Mouse (Mus musculus): ENCODE measurements around the gene Mff. TPM values are rescaled to one million over a fixed set of nuclear protein-coding genes. Genes with fewer than 3 reads are reported as not detected.

Mff gene
- 100 to 1,000 TPM; 134 to 137 TPM for total RNA-seq (2021)
- long read RNA-seq, experiment 1, transcript Mff-202 (9 exons, 1,894 nt), result major isoform, 28 of 187 reads
- long read RNA-seq, experiment 1, transcript Mff-208 (8 exons, 1,645 nt), result minor isoform, 7 of 187 reads
- long read RNA-seq, experiment 1, transcript Mff-212 (11 exons, 2,087 nt), result minor isoform, 19 of 187 reads
- long read RNA-seq, experiment 1, partial matches to known transcripts, result 2 of 187 reads
- long read RNA-seq, experiment 1, other reads (novel, unspliced or antisense), result 127 of 187 reads
- long read RNA-seq, experiment 2, transcript Mff-212 (11 exons, 2,087 nt), result minor isoform, 12 of 152 reads
- long read RNA-seq, experiment 2, transcript Mff-202 (9 exons, 1,894 nt), result major isoform, 21 of 152 reads
- long read RNA-seq, experiment 2, partial matches to known transcripts, result 4 of 152 reads
- long read RNA-seq, experiment 2, other reads (novel, unspliced or antisense), result 110 of 152 reads

GRCm38 (mm10) chr1:82724339-82725025 lies at the start of gene Mff:
Mff (plus strand) TSS chr1:82724890.
- DNase-seq (ENCODE audit: low spot score), result peak; percentile 95

GRCm38 (mm10) chr1:82686328-82686727 lies 38.4 kb upstream of the Mff start:
- DNase-seq (ENCODE audit: low spot score), result no peak

GRCm38 (mm10) chr1:82686866-82687265 lies 37.8 kb upstream of the Mff start:
- DNase-seq (ENCODE audit: low spot score), result no peak

GRCm38 (mm10) chr1:82687931-82688330 lies 36.8 kb upstream of the Mff start:
- no peak for DNase-seq (ENCODE audit: low spot score)

- no peak for DNase-seq (ENCODE audit: low spot score)
These were observed 28.8 kb upstream of the Mff start for GRCm38 (mm10) chr1:82695915-82696314.

- DNase-seq (ENCODE audit: low spot score), result no peak
These were observed 6.7 kb upstream of the Mff start for GRCm38 (mm10) chr1:82717816-82718512.

- no peak for DNase-seq (ENCODE audit: low spot score)
These were observed 560 bp downstream of the Mff start for GRCm38 (mm10) chr1:82725026-82725874.

GRCm38 (mm10) chr1:82725875-82726185 lies 1.1 kb downstream of the Mff start:
- no peak for DNase-seq (ENCODE audit: low spot score)

GRCm38 (mm10) chr1:82726482-82726881 lies 1.8 kb downstream of the Mff start:
- DNase-seq (ENCODE audit: low spot score), result no peak

- no peak for DNase-seq (ENCODE audit: low spot score)
These were observed 8.7 kb downstream of the Mff start for GRCm38 (mm10) chr1:82733357-82733756.

- DNase-seq (ENCODE audit: low spot score), result no peak
These were observed 13.4 kb downstream of the Mff start for GRCm38 (mm10) chr1:82738066-82738465.

GRCm38 (mm10) chr1:82741539-82741938 lies 16.8 kb downstream of the Mff start:
- no peak for DNase-seq (ENCODE audit: low spot score)

- no peak for DNase-seq (ENCODE audit: low spot score)
These were observed 19.3 kb downstream of the Mff start for GRCm38 (mm10) chr1:82743962-82744361.

- DNase-seq (ENCODE audit: low spot score), result no peak
These were observed 21.7 kb downstream of the Mff start for GRCm38 (mm10) chr1:82746408-82746807.

GRCm38 (mm10) chr1:82747714-82748452 lies 23.2 kb downstream of the Mff start:
- DNase-seq (ENCODE audit: low spot score), result no peak

- no peak for DNase-seq (ENCODE audit: low spot score)
These were observed 34.8 kb downstream of the Mff start for GRCm38 (mm10) chr1:82759520-82759919.

GRCm38 (mm10) chr1:82761454-82762169 lies 36.9 kb downstream of the Mff start:
- DNase-seq (ENCODE audit: low spot score), result no peak

GRCm38 (mm10) chr1:82762274-82762673 lies 37.6 kb downstream of the Mff start:
- DNase-seq (ENCODE audit: low spot score), result no peak

- DNase-seq (ENCODE audit: low spot score), result no peak
These were observed 41.5 kb downstream of the Mff start for GRCm38 (mm10) chr1:82766227-82766626.

- no peak for DNase-seq (ENCODE audit: low spot score)
These were observed 42.0 kb downstream of the Mff start for GRCm38 (mm10) chr1:82766641-82767040.

Data from gastrocnemius, adult 18-20 months (tissue).